Mouse (Mus musculus): ENCODE results near the gene Supt4a.

Supt4a gene

GRCm38 (mm10) chr11:87763988-87764876 lies 26.9 kb downstream of the Supt4a start:
- no peak for DNase-seq (ENCODE audit: low read depth, low spot score)

GRCm38 (mm10) chr11:87768745-87769144 lies 31.4 kb downstream of the Supt4a start:
- DNase-seq (ENCODE audit: low read depth, low spot score), result no peak

- no peak for DNase-seq (ENCODE audit: low read depth, low spot score)
Observed at GRCm38 (mm10) chr11:87770989-87771388, 33.6 kb downstream of the Supt4a start.

- DNase-seq (ENCODE audit: low read depth, low spot score), result no peak
Observed at GRCm38 (mm10) chr11:87772354-87772753, 35.0 kb downstream of the Supt4a start.

GRCm38 (mm10) chr11:87778100-87778765 lies 40.9 kb downstream of the Supt4a start:
- DNase-seq (ENCODE audit: low read depth, low spot score), result no peak

GRCm38 (mm10) chr11:87778915-87779314 lies 41.6 kb downstream of the Supt4a start:
- no peak for DNase-seq (ENCODE audit: low read depth, low spot score)

GRCm38 (mm10) chr11:87779392-87779791 lies 42.0 kb downstream of the Supt4a start:
- DNase-seq (ENCODE audit: low read depth, low spot score), result no peak

GRCm38 (mm10) chr11:87780130-87780529 lies 42.8 kb downstream of the Supt4a start:
- DNase-seq (ENCODE audit: low read depth, low spot score), result no peak

- no peak for DNase-seq (ENCODE audit: low read depth, low spot score)
Observed at GRCm38 (mm10) chr11:87790088-87790487, 52.7 kb downstream of the Supt4a start.

All from skeletal muscle tissue, adult 2 months (tissue).